Mouse (Mus musculus) MEL (cell line): ENCODE results near the gene Megf8. TPM values are rescaled to one million over a fixed set of nuclear protein-coding genes. Genes with fewer than 3 reads are reported as not detected.

Experiments used
- DNase-seq: peaks from one replicate; pipeline ENCODE4 v3.0.0; 2011; ENCODE audit warnings: low read depth, low spot score
- H3K27ac ChIP-seq: 2 replicates; pipeline ENCODE4 v1.5.1; 2012; ENCODE audit warnings: low read depth, mild to moderate bottlenecking, control low read depth, low read length, moderate library complexity; ENCODE audit not compliant: control insufficient read depth
- H3K27me3 ChIP-seq, 2 experiments: fragments of 150-350 bp in 1 of 2; sonication (generic) in 1 of 2; 2 replicates each; pipeline ENCODE4 v1.6.1; 2012; ENCODE audit warnings: low read length in 2 of 2, mild to moderate bottlenecking in 2 of 2, improper control_type of control experiment in 1 of 2, moderate library complexity in 1 of 2; ENCODE audit not compliant: insufficient read depth in 2 of 2, control insufficient read depth in 1 of 2
- H3K36me3 ChIP-seq, 2 experiments: 2 replicates each; pipeline ENCODE4 v1.6.1; 2012 to 2014; ENCODE audit warnings: low read length in 2 of 2, improper control_type of control experiment in 1 of 2, inconsistent platforms in 1 of 2, mild to moderate bottlenecking in 1 of 2; ENCODE audit not compliant: insufficient read depth in 2 of 2, control insufficient read depth in 1 of 2
- H3K4me1 ChIP-seq, 2 experiments: fragments of 150-350 bp in 1 of 2; sonication (generic) in 1 of 2; 2 replicates each; pipeline ENCODE4 v1.6.1; 2012; ENCODE audit warnings: low read length in 2 of 2, improper control_type of control experiment in 1 of 2, mild to moderate bottlenecking in 1 of 2; ENCODE audit not compliant: insufficient read depth in 2 of 2, control insufficient read depth in 1 of 2
- H3K4me3 ChIP-seq, 2 experiments: fragments of 150-350 bp in 1 of 2; sonication (generic) in 1 of 2; 2 replicates each; pipeline ENCODE4 v1.5.1; 2012; ENCODE audit warnings: low read depth in 2 of 2, low read length in 2 of 2, mild to moderate bottlenecking in 2 of 2, moderate library complexity in 2 of 2, control low read depth in 1 of 2, improper control_type of control experiment in 1 of 2; ENCODE audit not compliant: control insufficient read depth in 1 of 2, insufficient read depth in 1 of 2
- H3K79me2 ChIP-seq: 2 replicates; pipeline ENCODE4 v1.6.1; 2012; ENCODE audit warnings: mild to moderate bottlenecking, low read length, moderate library complexity; ENCODE audit not compliant: control insufficient read depth, poor library complexity, insufficient read depth
- H3K9ac ChIP-seq: 2 replicates; pipeline ENCODE4 v1.6.1; 2012; ENCODE audit warnings: low read depth, mild to moderate bottlenecking, control low read depth, low read length, moderate library complexity; ENCODE audit not compliant: control insufficient read depth, poor library complexity, severe bottlenecking
- H3K9me3 ChIP-seq: fragments of 150-350 bp; sonication (generic); replicated peaks from 2 replicates; pipeline ENCODE4 v1.6.1; 2012; ENCODE audit warnings: mild to moderate bottlenecking, low read length, improper control_type of control experiment, moderate library complexity; ENCODE audit not compliant: insufficient read depth
- CHD1 ChIP-seq: IDR thresholded peaks from 2 replicates; pipeline ENCODE4 v1.6.1; 2012; ENCODE audit warnings: low read depth, mild to moderate bottlenecking, inconsistent platforms, low read length, improper control_type of control experiment
- CHD2 ChIP-seq: IDR thresholded peaks from 2 replicates; pipeline ENCODE4 v1.6.1; 2011; ENCODE audit warnings: low read length, improper control_type of control experiment
- E2F4 ChIP-seq: IDR thresholded peaks from 2 replicates; pipeline ENCODE4 v1.6.1; 2011; ENCODE audit warnings: low read depth, low read length, improper control_type of control experiment, borderline replicate concordance
- EP300 ChIP-seq, 2 experiments: IDR thresholded peaks; 2 replicates each; pipeline ENCODE4 v1.6.1; 2011; ENCODE audit warnings: improper control_type of control experiment in 2 of 2, low read length in 2 of 2, low read depth in 1 of 2, mild to moderate bottlenecking in 1 of 2
- GATA1 ChIP-seq: IDR thresholded peaks from 2 replicates; pipeline ENCODE4 v1.6.1; 2011; ENCODE audit warnings: low read depth, low read length, improper control_type of control experiment
- JUND ChIP-seq: IDR thresholded peaks from 2 replicates; pipeline ENCODE4 v1.6.1; 2011; ENCODE audit warnings: low read depth, mild to moderate bottlenecking, improper control_type of control experiment, low read length
- KAT2A ChIP-seq: conservative IDR thresholded peaks from 2 replicates; pipeline ENCODE4 v1.6.1; 2012; ENCODE audit warnings: low read depth, low read length, improper control_type of control experiment, inconsistent platforms
- MAFK ChIP-seq: IDR thresholded peaks from 2 replicates; pipeline ENCODE4 v1.6.1; 2011; ENCODE audit warnings: low read depth, mild to moderate bottlenecking, low read length, improper control_type of control experiment, borderline replicate concordance
- MAZ ChIP-seq: IDR thresholded peaks from 2 replicates; pipeline ENCODE4 v1.6.1; 2012; ENCODE audit warnings: low read depth, mild to moderate bottlenecking, inconsistent platforms, low read length, improper control_type of control experiment
- MXI1 ChIP-seq: IDR thresholded peaks from 2 replicates; pipeline ENCODE4 v1.6.1; 2011; ENCODE audit warnings: mild to moderate bottlenecking, low read depth, low read length, improper control_type of control experiment
- MYB ChIP-seq: IDR thresholded peaks from 2 replicates; pipeline ENCODE4 v1.6.1; 2011; ENCODE audit warnings: mild to moderate bottlenecking, low read depth, low read length, improper control_type of control experiment
- NRF1 ChIP-seq: IDR thresholded peaks from 2 replicates; pipeline ENCODE4 v1.6.1; 2014; ENCODE audit warnings: low read depth, mild to moderate bottlenecking, inconsistent platforms, low read length, improper control_type of control experiment, moderate library complexity; ENCODE audit not compliant: poor library complexity, insufficient read depth, severe bottlenecking
- RCOR1 ChIP-seq: IDR thresholded peaks from 2 replicates; pipeline ENCODE4 v1.6.1; 2012; ENCODE audit warnings: low read depth, mild to moderate bottlenecking, inconsistent platforms, low read length, improper control_type of control experiment
- SIN3A ChIP-seq: IDR thresholded peaks from 2 replicates; pipeline ENCODE4 v1.6.1; 2012; ENCODE audit warnings: low read length, improper control_type of control experiment, inconsistent platforms
- SMC3 ChIP-seq: IDR thresholded peaks from 2 replicates; pipeline ENCODE4 v1.6.1; 2011; ENCODE audit warnings: low read depth, low read length, improper control_type of control experiment
- TAL1 ChIP-seq: IDR thresholded peaks from 2 replicates; pipeline ENCODE4 v1.6.1; 2012; ENCODE audit warnings: mild to moderate bottlenecking, inconsistent platforms, low read length, moderate library complexity, mixed read lengths
- TCF12 ChIP-seq: IDR thresholded peaks from 2 replicates; pipeline ENCODE4 v1.6.1; 2014; ENCODE audit warnings: low read depth, mild to moderate bottlenecking, inconsistent platforms, low read length, improper control_type of control experiment, moderate library complexity
- UBTF ChIP-seq: IDR thresholded peaks from 2 replicates; pipeline ENCODE4 v1.6.1; 2012; ENCODE audit warnings: low read depth, mild to moderate bottlenecking, inconsistent platforms, low read length, improper control_type of control experiment, moderate library complexity, borderline replicate concordance; ENCODE audit not compliant: insufficient read depth
- USF1 ChIP-seq: IDR thresholded peaks from 2 replicates; pipeline ENCODE4 v1.6.1; 2014; ENCODE audit warnings: low read depth, mild to moderate bottlenecking, inconsistent platforms, low read length, improper control_type of control experiment, moderate library complexity
- polyA plus RNA-seq, 2 experiments: library from polyadenylated mRNA; stranded (reverse) in 1 of 2; unstranded in 1 of 2; fragments of >175 nt in 1 of 2; fragments of >200 nt in 1 of 2; gene quantifications; 2 replicates each; pipeline versions ENCODE4 v1.2.1 to v1.2.4; 2012; ENCODE audit warnings: low replicate concordance in 2 of 2, low read depth in 1 of 2; ENCODE audit not compliant: insufficient read length in 2 of 2, insufficient read depth in 1 of 2, missing spikeins in 1 of 2
- total RNA-seq: library from RNA; depleted of rRNA; stranded (reverse); fragments of 300-350 nt; gene quantifications from 2 replicates; pipeline ENCODE4 v1.2.3, GENCODE M21; 2012

Megf8 gene
- total and polyA plus RNA-seq, 3 experiments, result 12.7 to 22.0 TPM; not detected in 1

DNA sequence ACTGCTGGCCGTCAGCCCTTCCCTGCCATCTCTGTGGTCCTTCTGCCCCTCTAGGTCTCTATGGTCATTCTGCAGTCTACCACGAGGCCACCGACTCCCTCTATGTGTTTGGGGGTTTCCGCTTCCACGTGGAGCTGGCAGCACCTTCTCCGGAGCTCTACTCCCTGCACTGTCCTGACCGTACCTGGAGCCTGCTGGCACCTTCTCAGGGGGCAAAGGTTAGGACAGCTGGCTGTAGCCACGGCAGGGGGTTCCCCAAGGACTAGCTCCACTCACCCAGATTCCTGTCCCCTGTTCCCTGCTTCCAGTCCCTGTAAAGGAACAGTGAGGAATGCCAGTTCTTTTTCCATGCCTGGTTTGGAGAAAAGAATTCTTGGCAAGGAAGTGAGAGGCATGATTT lies 31.9 kb downstream of the Megf8 start:
- Histone ChIP-seq H3K4me3 (no peak overlapping the region), H3K27me3 (no peaks in the 10 kb centered on the region), H3K4me1 (no peaks in the 10 kb centered on the region), H3K27ac (no peak overlapping the region), H3K79me2 (no peaks in the 10 kb centered on the region), H3K9me3 (no peaks in the 10 kb centered on the region), H3K9ac (no peak overlapping the region), H3K36me3 (peaks cover 0 to under 1% of the 10 kb centered on the region in 2 experiments; a peak in 2 of 4 replicates)
- TF ChIP-seq MAZ, result no peak
- TF ChIP-seq CHD2, result no peak
- no peak for TF ChIP-seq MXI1
- DNase-seq, result no peak

DNA sequence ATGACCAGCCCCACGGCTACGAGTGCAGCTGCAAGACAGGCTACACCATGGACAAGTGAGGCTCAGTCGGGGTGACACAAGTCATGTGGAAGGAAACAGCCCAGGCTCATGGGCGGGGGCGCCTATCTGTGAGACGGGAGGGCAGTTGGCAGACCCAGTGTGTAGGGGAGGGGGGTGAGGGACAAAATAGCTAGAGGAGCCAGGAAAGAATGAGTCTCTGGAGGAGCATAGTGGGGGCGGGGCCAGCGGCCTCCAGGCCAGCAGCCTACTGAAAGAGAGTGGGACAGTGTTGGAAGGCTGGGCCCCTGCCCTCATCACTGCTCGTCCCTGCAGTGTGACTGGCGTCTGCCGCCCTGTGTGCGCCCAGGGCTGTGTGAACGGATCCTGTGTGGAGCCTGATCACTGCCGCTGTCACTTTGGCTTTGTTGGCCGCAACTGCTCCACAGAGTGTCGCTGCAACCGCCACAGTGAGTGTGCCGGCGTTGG lies 41.8 kb downstream of the Megf8 start:
- Histone ChIP-seq H3K9ac (no peak overlapping the region), H3K79me2 (no peaks in the 10 kb centered on the region), H3K27me3 (no peaks in the 10 kb centered on the region), H3K4me1 (no peaks in the 10 kb centered on the region), H3K36me3 (no peaks in the 10 kb centered on the region), H3K9me3 (no peaks in the 10 kb centered on the region), H3K27ac (no peak overlapping the region), H3K4me3 (no peak overlapping the region)
- DNase-seq, result no peak
- TF ChIP-seq SMC3 (no peak), GATA1 (no peak), EP300 (IDR thresholded peaks at IDR 0.05; ENCODE audit: low read depth in 1 of 2, low read length in 2 of 2) (no peak), CHD1 (no peak), JUND (no peak), MAZ (no peak), MYB (no peak), TCF12 (no peak), MAFK (no peak), USF1 (no peak), KAT2A (no peak), SIN3A (no peak), E2F4 (no peak), TAL1 (no peak), RCOR1 (no peak), NRF1 (no peak), UBTF (no peak), MXI1 (no peak)
- TF ChIP-seq, all 39 proteins: peak for 0
